Mouse (Mus musculus): ENCODE results near the gene Rab3b. TPM values are rescaled to one million over a fixed set of nuclear protein-coding genes. Genes with fewer than 3 reads are reported as not detected.

Gene Rab3b
- total and polyA plus RNA-seq, 3 experiments = 0.11 TPM; not detected in 2

DNA sequence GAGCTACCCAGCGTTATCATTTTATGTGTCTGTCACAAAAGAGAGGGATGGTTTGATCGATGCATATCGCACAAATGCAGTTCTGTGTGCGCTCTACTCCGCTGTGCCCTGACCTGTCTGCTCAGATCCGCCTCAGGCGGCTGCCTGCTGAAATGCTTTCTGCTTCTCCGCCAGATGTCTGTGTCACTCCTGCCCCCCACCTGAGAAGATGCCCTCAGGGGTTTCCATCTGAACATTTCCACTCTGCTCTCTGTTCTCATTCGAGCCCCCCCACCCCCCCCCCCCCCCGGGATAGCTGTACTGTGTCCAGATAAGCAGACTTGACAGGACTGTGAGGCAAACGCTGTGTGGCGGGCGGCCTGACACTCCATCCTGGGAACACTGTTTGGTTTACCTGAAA, 5.0 kb downstream of the Rab3b start:
- Histone ChIP-seq H3K9me3 (replicated peaks; ENCODE audit: insufficient read depth, low read length) (no peaks in the 10 kb centered on the region), H3K27me3 (ENCODE audit: control insufficient read depth in 1 of 2, insufficient read depth in 2 of 2, low read length in 2 of 2) (peaks cover 1 to 4% of the 10 kb centered on the region in 2 experiments), H3K4me3 (ENCODE audit: control insufficient read depth in 1 of 2, insufficient read depth in 1 of 2, low read depth in 2 of 2, low read length in 2 of 2) (no peak overlapping the region), H3K36me3 (ENCODE audit: control insufficient read depth in 1 of 2, insufficient read depth in 2 of 2, low read length in 2 of 2) (no peaks in the 10 kb centered on the region), H3K9ac (ENCODE audit: control insufficient read depth, low read depth, low read length, poor library complexity, severe bottlenecking) (no peak overlapping the region), H3K4me1 (ENCODE audit: control insufficient read depth in 1 of 2, insufficient read depth in 2 of 2, low read length in 2 of 2) (no peaks in the 10 kb centered on the region), H3K79me2 (ENCODE audit: control insufficient read depth, insufficient read depth, low read length, poor library complexity) (no peaks in the 10 kb centered on the region), H3K27ac (ENCODE audit: control insufficient read depth, low read depth, low read length) (no peak overlapping the region)
- no peak for DNase-seq (ENCODE audit: low read depth, low spot score)
- TF ChIP-seq MYB (IDR thresholded peaks at IDR 0.05; ENCODE audit: low read depth, low read length) (no peak), POLR2A (IDR thresholded peaks at IDR 0.05; ENCODE audit: control insufficient read depth in 1 of 2, insufficient read depth in 1 of 2, low read depth in 1 of 2, low read length in 2 of 2, poor library complexity in 1 of 2) (no peak), POLR2AphosphoS2 (IDR thresholded peaks at IDR 0.05; ENCODE audit: low read length) (no peak), ZC3H11A (IDR thresholded peaks at IDR 0.05; ENCODE audit: low read depth, low read length) (no peak), EP300 (IDR thresholded peaks at IDR 0.05; ENCODE audit: low read depth in 1 of 2, low read length in 2 of 2) (no peak), SIN3A (IDR thresholded peaks at IDR 0.05; ENCODE audit: low read length) (no peak)

DNA sequence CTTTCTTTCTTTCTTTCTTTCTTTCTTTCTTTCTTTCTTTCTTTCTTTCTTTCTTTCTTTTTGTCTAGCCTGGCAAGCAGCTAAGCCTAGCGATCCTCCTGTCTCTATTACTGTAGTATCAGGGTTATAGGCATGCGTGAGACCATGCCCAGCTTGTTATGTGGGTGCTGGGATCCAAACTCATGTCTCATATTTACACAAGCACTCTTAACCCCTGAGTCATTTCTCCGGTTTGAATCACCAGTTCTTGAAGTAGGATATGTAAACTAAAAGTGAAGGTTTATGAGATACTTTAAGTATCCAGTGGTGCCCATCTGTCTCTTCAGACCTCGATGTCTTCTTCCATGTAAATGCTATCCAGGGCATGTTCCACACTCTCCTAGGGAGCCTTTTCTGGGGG, 8.6 kb downstream of the Rab3b start:
- no peak for TF ChIP-seq JUND (IDR thresholded peaks at IDR 0.05; ENCODE audit: low read depth, low read length)
- no peak for TF ChIP-seq ZC3H11A (IDR thresholded peaks at IDR 0.05; ENCODE audit: low read depth, low read length)
- no peak for TF ChIP-seq GABPA (IDR thresholded peaks at IDR 0.05; ENCODE audit: low read depth, low read length)
- no peak for TF ChIP-seq NRF1 (IDR thresholded peaks at IDR 0.05; ENCODE audit: insufficient read depth, low read depth, low read length, poor library complexity, severe bottlenecking)
- no peak for TF ChIP-seq E2F4 (IDR thresholded peaks at IDR 0.05; ENCODE audit: borderline replicate concordance, low read depth, low read length)
- TF ChIP-seq TAL1 (IDR thresholded peaks at IDR 0.05; ENCODE audit: low read length) = no peak
- no peak for TF ChIP-seq KAT2A (conservative IDR thresholded peaks at IDR 0.05; ENCODE audit: low read depth, low read length)
- TF ChIP-seq MYB (IDR thresholded peaks at IDR 0.05; ENCODE audit: low read depth, low read length) = no peak
- no peak for TF ChIP-seq CTCF (IDR thresholded peaks at IDR 0.05 in 2 of 3, conservative IDR thresholded peaks at IDR 0.05 in 1 of 3; ENCODE audit: control insufficient read depth in 1 of 3, insufficient read depth in 1 of 3, low read depth in 2 of 3, low read length in 3 of 3, poor library complexity in 1 of 3, severe bottlenecking in 1 of 3)
- no peak for TF ChIP-seq POLR2AphosphoS2 (IDR thresholded peaks at IDR 0.05; ENCODE audit: low read length)
- no peak for TF ChIP-seq USF1 (IDR thresholded peaks at IDR 0.05; ENCODE audit: low read depth, low read length)
- no peak for TF ChIP-seq SIN3A (IDR thresholded peaks at IDR 0.05; ENCODE audit: low read length)
- no peak for TF ChIP-seq CHD2 (IDR thresholded peaks at IDR 0.05; ENCODE audit: low read length)
- no peak for TF ChIP-seq MEF2A (IDR thresholded peaks at IDR 0.05; ENCODE audit: extremely low read depth, insufficient replicate concordance, low read depth, low read length, poor library complexity, severe bottlenecking)
- no peak for TF ChIP-seq RAD21 (IDR thresholded peaks at IDR 0.05; ENCODE audit: low read depth, low read length)
- no peak for TF ChIP-seq POLR2AphosphoS5 (IDR thresholded peaks at IDR 0.05; ENCODE audit: borderline replicate concordance, low read depth, low read length)
- H3K9me3 ChIP-seq (replicated peaks; ENCODE audit: insufficient read depth, low read length) = no peaks in the 10 kb centered on the region
- no peaks in the 10 kb centered on the region for H3K4me1 ChIP-seq (ENCODE audit: control insufficient read depth in 1 of 2, insufficient read depth in 2 of 2, low read length in 2 of 2)
- no peak overlapping the region for H3K4me3 ChIP-seq (ENCODE audit: control insufficient read depth in 1 of 2, insufficient read depth in 1 of 2, low read depth in 2 of 2, low read length in 2 of 2)
- H3K36me3 ChIP-seq (ENCODE audit: control insufficient read depth in 1 of 2, insufficient read depth in 2 of 2, low read length in 2 of 2) = no peaks in the 10 kb centered on the region
- no peak overlapping the region for H3K27ac ChIP-seq (ENCODE audit: control insufficient read depth, low read depth, low read length)
- DNase-seq (ENCODE audit: low read depth, low spot score) = no peak
- H3K27me3 ChIP-seq (ENCODE audit: control insufficient read depth in 1 of 2, insufficient read depth in 2 of 2, low read length in 2 of 2) = peaks cover 1 to 6% of the 10 kb centered on the region in 2 experiments
- H3K79me2 ChIP-seq (ENCODE audit: control insufficient read depth, insufficient read depth, low read length, poor library complexity) = no peaks in the 10 kb centered on the region
- H3K9ac ChIP-seq (ENCODE audit: control insufficient read depth, low read depth, low read length, poor library complexity, severe bottlenecking) = no peak overlapping the region

Measured in MEL (cell line).